Mouse (Mus musculus) c-Kit-positive CD71-positive TER-119-positive erythroid progenitor cells, embryonic 14.5 days (primary cell): ENCODE data around the gene Prss33.
A peak's percentile ranks its signal among the peaks of the same experiment; 100 is the strongest.
"Not testable (repeated sequence)": the region's sequence is repeated elsewhere in the genome, so short reads cannot be mapped to it uniquely, and the experiment has no call there.

Source experiments
- DNase-seq: peaks from one replicate; pipeline ENCODE4 v3.0.0-alpha.2; 2013; ENCODE audit warnings: low spot score

Prss33 gene

GRCm38 (mm10) chr17:23836006-23836575 lies at the start of gene Prss33:
Gene Prss33, minus strand, starts transcription at chr17:23836056.
- DNase-seq = no peak

DNA sequence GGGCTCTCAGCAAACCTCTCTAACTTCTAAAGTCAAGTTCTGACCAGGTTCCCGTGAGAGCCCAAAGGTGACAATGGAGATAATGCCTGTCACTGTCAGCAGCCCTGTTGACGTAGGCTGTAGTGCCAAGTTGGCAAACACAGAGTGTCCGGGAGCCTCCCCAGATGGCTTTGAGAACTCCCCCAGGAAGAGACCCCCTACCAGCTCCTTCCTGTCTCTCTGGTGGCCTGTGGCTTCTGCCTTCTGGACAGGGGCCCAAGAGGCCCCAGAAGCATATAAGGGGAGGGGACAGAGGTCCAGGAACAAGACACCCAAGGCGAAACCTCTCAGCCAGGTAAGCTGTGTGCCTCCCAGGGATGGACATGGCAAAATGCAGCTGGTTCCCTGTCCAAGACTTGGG lies 44.7 kb upstream of the Prss33 start, which contains the start of the genes Dcpp1 and Dcpp2:
TSS of gene Dcpp1 (plus strand) at position 301 of the 400 bp plus-strand sequence.
TSS of gene Dcpp2 (plus strand) at position 305 of the 400 bp plus-strand sequence.
- DNase-seq = not testable (repeated sequence)

- no peak for DNase-seq
Measured at GRCm38 (mm10) chr17:23877166-23877565, 41.3 kb upstream of the Prss33 start.

DNA sequence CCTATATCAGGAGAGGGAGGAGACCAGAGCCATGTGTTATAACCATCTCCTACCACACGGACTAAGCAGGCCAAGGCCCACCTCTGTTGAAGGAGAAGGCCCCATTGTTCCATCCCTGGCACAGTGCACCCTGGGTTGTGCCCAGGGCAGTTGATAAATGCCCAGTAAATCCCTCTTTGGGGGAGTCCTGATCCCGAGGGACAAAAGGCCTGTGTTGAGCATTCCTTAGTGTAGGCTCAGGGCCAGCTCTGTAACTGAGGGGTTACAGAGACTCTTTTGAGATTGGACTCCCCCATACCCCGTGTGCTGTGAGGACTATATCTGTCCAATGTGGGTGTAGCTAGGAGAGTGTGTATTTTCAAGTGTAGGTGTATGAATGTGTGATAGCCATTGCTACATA lies 40.9 kb upstream of the Prss33 start:
- no peak for DNase-seq

GRCm38 (mm10) chr17:23873884-23874856 lies 38.3 kb upstream of the Prss33 start:
- DNase-seq = no peak

GRCm38 (mm10) chr17:23868513-23868912 lies 32.7 kb upstream of the Prss33 start:
- no peak for DNase-seq

DNA sequence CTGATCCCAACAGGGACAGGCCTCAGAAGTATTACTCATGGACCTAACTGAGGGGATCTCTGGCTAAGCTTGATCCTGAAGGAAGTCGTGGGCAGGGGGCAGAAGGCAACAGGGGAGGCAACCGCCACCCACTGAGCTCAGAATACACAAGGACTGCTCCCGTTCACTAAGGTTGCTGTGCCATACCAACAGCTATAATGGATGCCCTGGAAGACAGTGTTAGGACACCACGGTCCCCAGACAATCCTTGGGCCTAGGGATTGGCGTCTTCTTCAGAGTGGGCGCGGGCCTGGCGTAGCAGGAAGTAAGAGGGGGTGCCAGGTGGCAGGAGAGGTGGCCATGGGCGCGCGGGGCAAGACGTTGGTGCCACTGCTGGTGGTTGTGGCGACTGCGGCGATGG lies 31.9 kb upstream of the Prss33 start, which contains the start of gene Prss21:
TSS of gene Prss21 (plus strand) at position 301 of the 400 bp plus-strand sequence.
- DNase-seq = no peak

DNA sequence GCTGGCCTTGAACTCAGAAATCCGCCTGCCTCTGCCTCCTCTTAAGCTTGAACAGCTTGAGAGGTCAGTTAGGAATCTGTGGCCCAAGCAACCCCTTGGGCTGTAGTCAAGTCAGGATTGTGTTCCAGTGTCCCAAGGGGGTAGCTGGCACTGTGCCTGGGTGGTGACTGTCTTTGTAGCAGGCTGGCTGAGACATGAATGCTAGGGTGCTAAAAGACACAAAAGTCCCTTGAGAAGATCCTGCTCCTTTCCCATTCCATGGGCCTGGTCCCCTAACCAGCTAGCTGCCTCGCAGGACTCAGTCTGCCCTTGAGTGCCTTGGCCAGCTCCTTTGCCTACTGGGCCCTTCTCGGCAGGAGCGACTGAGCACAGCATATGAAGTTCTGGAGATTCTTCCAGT lies 27.1 kb upstream of the Prss33 start:
- no peak for DNase-seq

GRCm38 (mm10) chr17:23857913-23858312 lies 22.1 kb upstream of the Prss33 start:
- no peak for DNase-seq

DNA sequence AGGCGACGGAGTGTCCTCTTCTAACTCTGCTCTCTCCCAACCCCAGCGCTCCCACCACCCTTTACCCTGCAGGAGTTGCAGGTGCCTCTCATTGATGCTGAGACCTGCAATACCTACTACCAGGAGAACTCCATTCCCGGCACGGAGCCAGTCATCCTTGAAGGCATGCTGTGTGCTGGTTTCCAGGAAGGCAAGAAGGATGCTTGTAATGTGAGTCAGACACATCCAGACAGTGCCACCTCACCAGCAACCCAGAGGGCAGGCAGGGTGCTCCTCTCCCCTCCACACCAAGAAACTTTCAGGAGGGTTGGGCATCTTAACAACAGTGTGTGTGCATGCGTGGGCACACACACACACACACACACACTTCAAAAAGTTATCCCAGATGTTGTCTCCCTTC lies 21.3 kb upstream of the Prss33 start:
- DNase-seq = no peak

DNA sequence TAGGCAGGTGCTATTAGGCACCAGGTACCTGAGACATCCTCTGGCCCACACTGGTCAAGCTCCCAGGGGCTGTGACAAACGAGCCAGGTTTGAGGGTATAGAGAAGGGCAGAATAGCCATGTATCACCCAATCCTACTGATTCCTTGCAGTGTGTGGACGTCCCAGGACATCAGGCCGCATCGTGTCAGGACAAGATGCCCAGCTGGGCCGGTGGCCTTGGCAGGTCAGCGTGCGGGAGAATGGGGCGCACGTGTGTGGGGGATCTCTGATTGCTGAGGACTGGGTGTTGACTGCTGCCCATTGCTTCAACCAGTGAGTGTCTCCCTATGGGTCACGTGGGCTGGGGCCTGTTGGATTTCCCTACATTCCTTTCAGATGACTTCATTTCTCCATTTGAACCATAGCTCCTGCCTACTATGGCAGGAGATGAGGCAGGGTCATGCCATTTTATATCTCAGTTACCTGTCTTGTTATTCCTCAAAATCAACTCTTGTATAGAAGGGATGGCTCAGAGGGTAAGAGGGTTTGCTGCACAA lies 18.4 kb upstream of the Prss33 start:
- DNase-seq = no peak

- DNase-seq = peak; percentile 25
Measured at GRCm38 (mm10) chr17:23853292-23853691, 17.4 kb upstream of the Prss33 start.

GRCm38 (mm10) chr17:23850853-23851749 lies 15.2 kb upstream of the Prss33 start:
- DNase-seq = peak; percentile 56

DNA sequence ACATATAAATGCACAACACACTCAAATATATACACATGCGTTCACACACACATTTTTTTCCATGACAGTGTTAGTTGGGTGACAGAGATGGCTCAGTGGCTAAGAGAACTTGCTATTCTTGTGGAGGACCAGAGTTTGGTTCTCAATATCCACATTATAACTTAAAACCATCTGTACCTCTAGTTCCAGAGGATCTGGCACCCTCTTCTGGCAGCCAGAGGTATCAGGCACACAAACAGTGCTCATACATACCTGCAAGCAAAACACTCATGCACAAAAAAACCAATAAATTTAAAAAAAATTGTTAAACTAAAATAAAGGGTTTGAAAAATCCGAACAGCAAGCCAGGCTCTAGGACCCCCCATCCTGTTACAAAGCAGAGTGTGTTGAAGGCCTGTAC lies 14.2 kb upstream of the Prss33 start:
- no peak for DNase-seq

- peak; percentile 74 for DNase-seq
Measured at GRCm38 (mm10) chr17:23843812-23844273, 8.0 kb upstream of the Prss33 start, which contains the start of the genes Prss32 and Prss41. Gene Prss32, plus strand, starts transcription at chr17:23843855. Gene Prss41, minus strand, starts transcription at chr17:23844172.

DNA sequence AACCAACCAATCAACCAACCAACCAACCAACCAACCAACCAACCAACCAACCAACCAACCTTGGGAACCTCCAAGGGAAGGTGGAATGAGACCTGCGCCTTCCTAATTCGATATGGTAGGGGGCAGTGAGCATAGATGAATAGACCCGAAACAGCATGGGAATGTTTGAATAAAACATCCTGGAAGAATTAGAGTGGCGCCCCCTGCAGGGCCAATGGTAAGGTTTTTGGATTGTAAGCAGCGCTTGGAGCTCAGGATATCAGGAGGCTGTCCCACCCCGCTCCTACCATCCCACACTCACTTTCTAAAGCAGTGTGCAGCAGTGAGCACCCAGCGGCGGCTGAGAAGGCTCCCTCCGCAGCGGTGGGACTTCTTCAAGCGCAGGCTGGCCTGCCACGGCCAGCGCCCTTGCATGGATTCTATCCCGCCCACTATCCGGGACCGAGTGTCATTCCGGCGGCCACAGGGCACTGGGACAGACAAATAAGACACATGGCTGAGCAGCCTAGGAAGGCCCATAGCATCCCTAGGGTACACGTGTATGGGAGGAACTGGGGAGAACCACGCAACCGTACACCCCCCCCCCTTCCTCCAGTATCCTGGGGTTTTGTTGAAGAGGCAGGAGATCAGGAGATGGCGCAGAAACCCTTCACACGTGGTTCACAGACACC lies 7.4 kb upstream of the Prss33 start:
- peak; percentile 46 for DNase-seq

- DNase-seq = peak; percentile 76
Measured at GRCm38 (mm10) chr17:23841145-23841544, 5.3 kb upstream of the Prss33 start.

- no peak for DNase-seq
Measured at GRCm38 (mm10) chr17:23831201-23831600, 4.7 kb downstream of the Prss33 start.

- peak; percentile 81 for DNase-seq
Measured at GRCm38 (mm10) chr17:23829064-23829619, 6.7 kb downstream of the Prss33 start, which contains the start of gene Elob. Gene Elob, minus strand, starts transcription at chr17:23829136.

DNA sequence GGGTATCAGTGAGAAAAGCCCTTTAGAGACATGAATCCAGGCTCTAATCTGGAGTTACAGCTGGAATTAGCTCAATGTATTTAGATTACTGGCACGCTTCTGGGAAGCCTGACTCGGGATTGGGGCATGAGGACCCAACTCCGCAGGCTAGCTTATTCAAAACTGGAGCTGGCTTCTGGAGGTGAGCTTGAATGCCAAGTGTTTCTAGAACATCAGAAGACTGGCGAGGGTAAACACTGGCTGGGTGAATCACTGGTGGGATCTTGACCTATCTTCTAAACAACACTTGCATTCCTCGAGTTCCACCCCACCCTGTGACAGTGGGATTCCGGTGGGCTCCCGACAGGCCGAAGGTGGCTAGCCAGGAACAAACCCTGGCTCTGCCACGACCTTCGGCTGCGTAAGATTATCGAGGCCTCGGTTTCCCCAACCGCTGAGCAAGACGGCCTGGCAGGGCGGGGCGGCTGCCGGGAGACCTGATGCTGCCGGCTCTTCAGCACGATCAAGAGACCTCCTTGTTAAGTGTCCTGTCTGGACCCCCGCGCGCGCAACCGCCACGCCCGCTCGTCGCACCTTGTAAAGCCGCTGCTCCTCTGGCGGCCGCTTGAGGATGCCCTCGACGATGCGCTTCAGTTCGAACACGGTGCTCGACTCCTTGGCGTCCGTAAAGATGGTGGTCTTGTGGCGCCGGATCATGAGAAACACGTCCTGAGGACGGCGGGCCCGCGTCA lies 7.4 kb downstream of the Prss33 start:
- peak; percentile 51 for DNase-seq
